Comparison of ENCODE assay signal across 11 mouse cellular contexts in the genomic region with DNA sequence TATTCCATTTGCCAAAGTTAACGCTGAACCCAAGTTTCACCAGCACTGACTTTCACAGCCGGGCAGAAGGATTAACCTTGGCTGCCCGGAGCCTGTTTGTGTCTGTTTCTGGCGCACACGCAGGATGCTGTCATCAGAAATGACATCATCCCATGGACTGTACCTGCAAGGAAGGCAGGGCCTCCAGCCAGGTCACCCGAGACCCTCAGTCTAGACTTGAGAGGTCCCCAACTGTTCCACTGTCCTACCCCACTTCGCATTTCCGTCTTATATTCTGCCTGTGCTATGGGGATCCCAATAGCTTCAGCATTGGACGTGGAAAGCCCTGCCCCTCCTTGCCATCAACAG. TPM values are rescaled to one million over a fixed set of nuclear protein-coding genes. Genes with fewer than 3 reads are reported as not detected.
DNase-seq lines count a peak whose midpoint lies in the region; ATAC-seq lines count a peak whose summit lies in the region.
"Had no signal": no experiment of that assay in that cellular context is flagged by ENCODE, and none has a peak within 500 bp of the region (broad histone marks: within the 10 kb centered on the region; RNA-seq: fewer than 3 reads in every experiment).

No protein-coding gene starts in this region.

- WGBS in hindbrain, embryonic 15.5 days, result 81% methylated on average over 9 of the region's 9 CpGs
- 82% methylated on average over 9 of the region's 9 CpGs for WGBS in hindbrain, embryonic 11.5 days
- 56% methylated on average over 9 of the region's 9 CpGs for WGBS in embryonic facial prominence, embryonic 13.5 days
- 72% methylated on average over 9 of the region's 9 CpGs for WGBS in limb, embryonic 10.5 days

- ATAC-seq in hindbrain, embryonic 15.5 days (ENCODE audit: low FRiP score, low read depth), result peak; percentile 31; the same call in 1 of the 2 replicates
- no peak for ATAC-seq in hindbrain, embryonic 11.5 days (ENCODE audit: low FRiP score)
- ATAC-seq in embryonic facial prominence, embryonic 13.5 days (ENCODE audit: insufficient number of reproducible peaks, insufficient read depth, low FRiP score, low TSS enrichment, low read depth), result no peak

- no peak overlapping the region for H3K27ac ChIP-seq in hindbrain, embryonic 15.5 days (replicated peaks)
- H3K27ac ChIP-seq in hindbrain, embryonic 11.5 days (ENCODE audit: low read depth, low read length), result no peak overlapping the region
- H3K27ac ChIP-seq in embryonic facial prominence, embryonic 13.5 days, result peak overlapping the region; percentile 78
- peak overlapping the region; percentile 82 for H3K27ac ChIP-seq in limb, embryonic 10.5 days

- H3K4me2 ChIP-seq in hindbrain, embryonic 15.5 days, result 0 out of 2 replicates have a peak overlapping the region, but pooled peaks have one; percentile 9
- no peak overlapping the region for H3K4me2 ChIP-seq in hindbrain, embryonic 11.5 days (replicated peaks; ENCODE audit: low read depth, low read length)
- H3K4me2 ChIP-seq in embryonic facial prominence, embryonic 13.5 days, result peak overlapping the region; percentile 53

- no peak for DNase-seq in hindbrain, embryonic 11.5 days (ENCODE audit: low spot score)
- peak; percentile 50 for DNase-seq in NIH3T3 (ENCODE audit: low read depth)
- DNase-seq in limb, embryonic 10.5 days (ENCODE audit: low spot score), result no peak
- DNase-seq in adrenal gland, postnatal 36 days, result no peak
- DNase-seq in gastrocnemius, adult 18-20 months (ENCODE audit: low spot score), result no peak
- no peak for DNase-seq in liver
- DNase-seq: cerebellum, adult 8-10 months; layer of hippocampus, postnatal 36 days had no signal

- H3K27me3 ChIP-seq in hindbrain, embryonic 15.5 days, result no peaks in the 10 kb centered on the region
- no peaks in the 10 kb centered on the region for H3K27me3 ChIP-seq in hindbrain, embryonic 11.5 days (ENCODE audit: control insufficient read depth, insufficient read depth, low read length)
- no peaks in the 10 kb centered on the region for H3K27me3 ChIP-seq in embryonic facial prominence, embryonic 13.5 days
- no peaks in the 10 kb centered on the region for H3K27me3 ChIP-seq in limb, embryonic 10.5 days (ENCODE audit: low read depth, poor library complexity, severe bottlenecking)

- no peaks in the 10 kb centered on the region for H3K36me3 ChIP-seq in hindbrain, embryonic 15.5 days
- no peaks in the 10 kb centered on the region for H3K36me3 ChIP-seq in hindbrain, embryonic 11.5 days (ENCODE audit: control insufficient read depth, insufficient read depth, low read length)
- H3K36me3 ChIP-seq in embryonic facial prominence, embryonic 13.5 days, result no peaks in the 10 kb centered on the region
- no peaks in the 10 kb centered on the region for H3K36me3 ChIP-seq in limb, embryonic 10.5 days

- peaks cover 11% of the 10 kb centered on the region; the same call in 1 of the 2 replicates for H3K4me1 ChIP-seq in hindbrain, embryonic 15.5 days (replicated peaks)
- H3K4me1 ChIP-seq in hindbrain, embryonic 11.5 days (replicated peaks; ENCODE audit: control insufficient read depth, insufficient read depth, low read length), result no peaks in the 10 kb centered on the region
- H3K4me1 ChIP-seq in embryonic facial prominence, embryonic 13.5 days, result peaks cover 37% of the 10 kb centered on the region
- peaks cover 64% of the 10 kb centered on the region for H3K4me1 ChIP-seq in limb, embryonic 10.5 days

- no peak overlapping the region for H3K4me3 ChIP-seq in hindbrain, embryonic 15.5 days
- H3K4me3 ChIP-seq in hindbrain, embryonic 11.5 days (ENCODE audit: low read depth, low read length), result no peak overlapping the region
- peak overlapping the region; percentile 29 for H3K4me3 ChIP-seq in embryonic facial prominence, embryonic 13.5 days
- H3K4me3 ChIP-seq in limb, embryonic 10.5 days, result peak overlapping the region; percentile 5; the same call in 1 of the 2 replicates

- no peak overlapping the region for H3K9ac ChIP-seq in hindbrain, embryonic 15.5 days
- no peak overlapping the region for H3K9ac ChIP-seq in hindbrain, embryonic 11.5 days (ENCODE audit: low read depth, low read length)
- peak overlapping the region; percentile 33 for H3K9ac ChIP-seq in embryonic facial prominence, embryonic 13.5 days

- no peaks in the 10 kb centered on the region for H3K9me3 ChIP-seq in hindbrain, embryonic 15.5 days
- H3K9me3 ChIP-seq in hindbrain, embryonic 11.5 days (ENCODE audit: control insufficient read depth, low read length), result no peaks in the 10 kb centered on the region
- H3K9me3 ChIP-seq in embryonic facial prominence, embryonic 13.5 days, result no peaks in the 10 kb centered on the region
- H3K9me3 ChIP-seq in limb, embryonic 10.5 days (replicated peaks), result no peaks in the 10 kb centered on the region

RNA-seq across cellular contexts. Expression of a gene that starts 0.5 kb away (rescaled TPM):
- polyA plus RNA-seq in hindbrain, embryonic 15.5 days (2015; fragmentation: Nextera tagmentation; extraction: Ambion mirVana), result 0.96 and 1.4 TPM in 2 replicates
- 1.0 and 1.5 TPM in 2 replicates for polyA plus RNA-seq in hindbrain, embryonic 11.5 days (2014; fragmentation: Nextera tagmentation; extraction: Ambion mirVana)
- polyA plus RNA-seq in embryonic facial prominence, embryonic 13.5 days (2015; fragmentation: Nextera tagmentation; extraction: Ambion mirVana), result 4.7 and 4.9 TPM in 2 replicates
- polyA plus RNA-seq in limb, embryonic 10.5 days (2016; fragmentation: Nextera tagmentation; extraction: Ambion mirVana), result 2.3 and 3.4 TPM in 2 replicates
- 1 to 10 TPM; 3.5 to 4.7 TPM for total RNA-seq in adrenal gland, postnatal 36 days (2021)
- total RNA-seq in gastrocnemius, adult 18-20 months (2021), result 1 to 10 TPM; 1.5 to 2.2 TPM

RNA-seq across cellular contexts. Expression of a gene that starts 49.6 kb away (rescaled TPM):
- 1.5 and 2.2 TPM in 2 replicates for polyA plus RNA-seq in hindbrain, embryonic 15.5 days (2015; fragmentation: Nextera tagmentation; extraction: Ambion mirVana)
- 0.99 and 1.5 TPM in 2 replicates for polyA plus RNA-seq in hindbrain, embryonic 11.5 days (2014; fragmentation: Nextera tagmentation; extraction: Ambion mirVana)
- polyA plus RNA-seq in embryonic facial prominence, embryonic 13.5 days (2015; fragmentation: Nextera tagmentation; extraction: Ambion mirVana), result 0.39 and 0.41 TPM in 2 replicates
- 0.14 TPM in 1 of 2 replicates, not detected in the other for polyA plus RNA-seq in limb, embryonic 10.5 days (2016; fragmentation: Nextera tagmentation; extraction: Ambion mirVana)
- total RNA-seq in adrenal gland, postnatal 36 days (2021), result under 1 TPM; 0.30 to 0.53 TPM
- total RNA-seq in gastrocnemius, adult 18-20 months (2021), result not detected
- polyA plus RNA-seq: urinary bladder, adult 2 months had no signal

Comparison
In these comparisons a context has a peak if more than half of its experiments do, and no peak if none do; other contexts are left out.
1. H3K27ac ChIP-seq: peak in embryonic facial prominence, embryonic 13.5 days (single experiment) and limb, embryonic 10.5 days (single experiment); none in hindbrain, embryonic 15.5 days (single experiment) and hindbrain, embryonic 11.5 days (single experiment).
2. H3K4me3 ChIP-seq: peak in embryonic facial prominence, embryonic 13.5 days (single experiment) and limb, embryonic 10.5 days (single experiment); none in hindbrain, embryonic 15.5 days (single experiment) and hindbrain, embryonic 11.5 days (single experiment).